Mouse (Mus musculus) lung, adult 18-20 months (tissue): ENCODE measurements around the gene Sfrp4.
A peak's percentile ranks its signal among the peaks of the same experiment; 100 is the strongest.
"Not testable (repeated sequence)": the region's sequence is repeated elsewhere in the genome, so short reads cannot be mapped to it uniquely, and the experiment has no call there.

ENCODE experiments used
- DNase-seq, 2 experiments: peaks; one replicate each; pipeline ENCODE4 v3.0.0; 2022; ENCODE audit warnings: mixed read lengths in 2 of 2

Sfrp4 gene

GRCm38 (mm10) chr13:19622573-19623227 lies at the start of gene Sfrp4:
TSS of gene Sfrp4 (plus strand) at chr13:19623104.
- DNase-seq, result peak; percentile 26 to 43

GRCm38 (mm10) chr13:19574723-19575122 lies 48.2 kb upstream of the Sfrp4 start:
- not testable (repeated sequence) for DNase-seq

DNA sequence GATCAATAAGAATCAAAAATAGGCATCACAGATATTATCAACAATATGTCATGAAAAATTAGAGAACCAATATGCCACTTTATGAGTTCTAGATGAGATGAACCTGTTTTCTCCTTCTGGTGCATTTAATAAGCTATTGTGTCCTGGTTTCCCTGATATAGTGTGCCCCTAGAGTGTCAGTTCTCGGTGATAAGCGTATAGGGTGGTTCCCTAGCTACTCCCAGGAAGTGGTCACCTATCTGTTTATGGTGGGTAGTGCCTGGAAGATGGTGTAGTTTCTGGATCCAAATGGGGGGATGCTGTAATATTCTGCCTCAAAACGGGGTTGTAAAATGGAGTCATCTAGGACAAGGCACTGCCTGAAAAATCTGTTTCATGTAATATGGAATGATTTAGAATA lies 47.0 kb upstream of the Sfrp4 start:
- DNase-seq, result no peak

- DNase-seq, result no peak
These were observed 31.7 kb upstream of the Sfrp4 start for GRCm38 (mm10) chr13:19590996-19591759.

DNA sequence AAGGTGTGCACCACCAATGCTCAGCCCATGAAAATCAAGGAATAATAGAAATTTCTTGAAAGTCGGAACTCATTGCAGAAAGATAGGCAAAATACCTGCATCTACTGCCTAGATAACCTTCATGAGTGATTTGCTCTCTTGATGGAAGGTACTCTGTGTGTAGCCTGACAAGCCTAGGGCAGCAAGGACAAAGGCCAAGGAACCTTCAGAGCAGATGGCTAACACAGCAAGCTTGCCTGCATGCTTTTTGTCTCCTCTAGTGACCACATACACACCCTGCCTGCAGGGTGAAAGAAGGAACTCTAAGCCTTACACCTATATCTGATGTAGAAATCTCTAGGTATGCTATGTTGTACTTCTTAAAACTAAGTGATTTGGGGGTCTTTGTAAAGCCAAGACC lies 27.8 kb upstream of the Sfrp4 start:
- DNase-seq, result no peak

DNA sequence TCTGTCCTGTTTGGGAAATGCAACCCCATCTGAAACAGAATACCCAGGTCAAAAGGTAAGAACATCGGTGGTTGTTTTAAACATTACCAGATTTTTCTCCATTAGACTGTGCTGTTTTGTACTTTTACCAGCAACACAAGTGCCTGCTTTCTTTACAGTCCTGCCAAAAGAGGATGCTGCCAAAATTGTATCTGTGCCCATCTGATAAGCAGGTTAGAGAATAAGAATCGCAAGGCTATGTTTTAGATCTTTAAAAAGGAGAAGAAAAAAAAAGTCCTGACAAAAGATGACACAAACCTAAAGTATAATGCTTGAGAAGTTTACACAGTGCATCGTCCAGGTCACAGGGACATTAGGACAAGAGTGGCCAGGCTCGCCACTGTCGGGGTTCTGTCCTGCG lies 23.7 kb upstream of the Sfrp4 start:
- no peak for DNase-seq

DNA sequence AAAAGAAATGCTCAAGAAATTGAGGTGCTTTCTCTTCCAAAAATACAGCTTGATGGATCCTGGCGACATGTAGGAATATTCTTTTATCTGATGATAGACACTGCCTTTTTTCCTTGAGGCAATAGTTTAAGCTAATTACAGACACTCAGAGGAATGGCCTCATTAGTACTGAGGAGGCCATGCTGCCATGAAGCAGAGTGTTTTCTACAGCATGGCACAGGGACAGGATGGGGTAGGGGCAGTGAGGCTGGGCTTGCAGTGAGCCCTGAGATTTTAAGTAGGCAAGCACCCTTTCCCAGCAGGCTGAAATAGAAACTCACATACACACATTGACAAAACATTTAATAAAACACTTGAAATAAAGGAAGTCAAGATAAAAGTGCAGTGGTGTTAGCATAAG lies 20.4 kb upstream of the Sfrp4 start:
- no peak for DNase-seq

GRCm38 (mm10) chr13:19603719-19604118 lies 19.2 kb upstream of the Sfrp4 start:
- DNase-seq, result peak; percentile 5 to 18

DNA sequence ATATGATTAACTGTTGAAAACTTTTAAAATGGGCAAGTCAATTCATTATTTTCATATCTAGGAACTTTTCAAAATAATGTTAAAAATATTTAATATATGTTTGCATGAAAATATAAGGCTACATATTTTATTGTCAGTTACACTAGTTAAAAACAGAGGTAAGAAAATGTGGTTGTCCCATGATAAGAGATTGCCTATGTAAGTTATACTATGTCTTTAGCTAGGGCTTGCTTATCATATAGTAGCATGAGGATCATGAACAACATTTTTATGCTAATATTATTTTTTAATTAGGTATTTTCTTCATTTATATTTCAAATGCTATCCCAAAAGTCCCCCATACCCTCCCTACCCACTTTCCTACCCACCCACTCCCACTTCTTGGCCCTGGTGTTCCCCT lies 18.0 kb upstream of the Sfrp4 start:
- DNase-seq, result no peak

DNA sequence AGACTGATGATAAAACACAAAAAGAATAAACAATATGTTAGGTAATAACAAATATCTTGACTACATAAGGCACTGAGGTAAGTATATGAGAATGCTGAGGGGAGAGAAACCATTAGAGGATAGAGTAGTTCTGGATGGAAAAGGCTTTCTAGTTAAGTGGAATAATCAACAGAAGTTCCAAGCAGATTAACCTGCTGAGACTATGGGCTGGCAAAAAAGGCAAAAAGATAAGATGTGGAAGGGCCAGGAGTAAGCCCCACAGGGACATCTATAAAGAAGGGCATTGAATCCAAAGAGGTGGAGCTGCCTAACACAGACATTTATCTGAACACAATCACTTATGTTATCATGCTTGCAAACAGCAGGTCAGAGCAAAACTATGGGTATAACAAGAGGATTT lies 14.8 kb upstream of the Sfrp4 start:
- no peak for DNase-seq

GRCm38 (mm10) chr13:19612348-19612747 lies 10.6 kb upstream of the Sfrp4 start:
- DNase-seq, result no peak

DNA sequence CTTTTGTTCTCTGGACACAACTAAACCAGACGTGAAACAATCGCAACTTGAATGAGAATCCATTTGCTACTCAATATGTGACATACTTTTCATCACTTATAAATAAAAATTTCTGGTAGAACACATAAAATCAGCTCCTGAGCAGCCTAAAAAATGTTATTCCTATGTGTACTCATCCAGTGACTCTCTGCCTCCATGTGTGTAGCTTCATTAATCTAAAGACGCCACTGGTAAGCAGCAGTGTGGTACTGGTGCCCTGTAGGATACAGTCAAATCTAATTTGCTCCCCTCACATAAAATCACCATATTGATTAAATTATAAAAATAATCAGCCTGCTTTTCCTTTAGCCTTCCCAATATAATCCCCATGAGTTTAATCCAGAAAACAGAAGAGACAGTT lies 9.9 kb upstream of the Sfrp4 start:
- no peak for DNase-seq

DNA sequence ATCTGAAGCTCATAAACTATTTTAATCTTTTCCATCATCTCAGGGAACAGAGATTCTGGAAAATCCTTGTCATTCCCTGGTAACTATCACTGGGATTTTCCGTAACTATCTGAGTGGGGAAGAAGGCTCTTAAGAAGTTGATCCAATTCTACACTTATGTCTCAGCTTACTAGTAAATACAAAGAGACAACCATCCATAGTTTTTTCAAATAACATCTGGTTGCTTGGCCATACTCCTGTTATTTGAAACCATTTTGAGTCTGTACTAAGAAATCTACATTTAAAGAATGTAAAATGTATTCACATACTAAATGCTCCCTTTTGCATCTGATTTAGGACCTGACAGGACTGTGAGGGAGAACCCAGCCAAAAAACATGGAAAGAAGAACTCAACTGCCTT lies 9.5 kb upstream of the Sfrp4 start:
- DNase-seq, result no peak

DNA sequence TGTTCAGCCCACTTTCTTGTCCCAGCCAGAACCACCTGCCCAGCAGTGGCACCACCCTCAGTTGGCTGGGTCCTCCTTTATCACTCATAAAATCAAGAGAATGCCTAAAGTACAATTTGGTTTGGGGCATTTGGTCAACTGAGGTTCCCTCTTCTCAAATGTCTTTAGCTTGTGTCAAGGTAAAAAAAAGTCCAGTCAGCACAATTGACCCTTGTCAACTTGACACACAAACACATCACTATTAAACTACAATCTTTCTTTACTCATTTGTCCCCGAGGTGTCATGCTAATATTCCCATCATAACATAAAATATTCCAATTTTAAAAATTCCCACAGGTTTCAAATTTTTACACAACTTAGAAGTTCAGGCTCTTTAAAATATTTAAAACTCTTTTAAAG lies 8.6 kb upstream of the Sfrp4 start:
- no peak for DNase-seq

GRCm38 (mm10) chr13:19618081-19618480 lies 4.8 kb upstream of the Sfrp4 start:
- no peak for DNase-seq

DNA sequence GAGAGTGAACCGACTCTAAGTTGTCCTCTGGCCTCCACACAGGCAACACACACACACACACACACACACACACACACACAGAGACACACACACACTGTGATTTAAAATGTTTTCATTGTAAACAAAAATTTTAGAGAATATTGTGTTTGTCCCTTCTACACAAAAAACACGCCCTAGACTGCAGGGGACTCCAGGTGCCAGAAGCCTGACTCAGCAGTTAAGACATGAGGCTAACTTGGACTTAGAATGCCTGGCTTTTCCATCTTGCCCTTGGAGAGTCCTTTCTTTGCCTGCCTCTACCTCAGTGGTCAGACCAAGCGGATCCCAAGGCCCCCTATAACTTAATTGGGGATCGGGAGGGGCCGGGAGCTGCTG lies 4.1 kb upstream of the Sfrp4 start:
- DNase-seq, result no peak

- peak; percentile 36 to 54 for DNase-seq
These were observed 3.5 kb upstream of the Sfrp4 start, which contains the start of gene Epdr1 for GRCm38 (mm10) chr13:19619216-19619927. TSS of gene Epdr1 (minus strand) at chr13:19619927.

DNA sequence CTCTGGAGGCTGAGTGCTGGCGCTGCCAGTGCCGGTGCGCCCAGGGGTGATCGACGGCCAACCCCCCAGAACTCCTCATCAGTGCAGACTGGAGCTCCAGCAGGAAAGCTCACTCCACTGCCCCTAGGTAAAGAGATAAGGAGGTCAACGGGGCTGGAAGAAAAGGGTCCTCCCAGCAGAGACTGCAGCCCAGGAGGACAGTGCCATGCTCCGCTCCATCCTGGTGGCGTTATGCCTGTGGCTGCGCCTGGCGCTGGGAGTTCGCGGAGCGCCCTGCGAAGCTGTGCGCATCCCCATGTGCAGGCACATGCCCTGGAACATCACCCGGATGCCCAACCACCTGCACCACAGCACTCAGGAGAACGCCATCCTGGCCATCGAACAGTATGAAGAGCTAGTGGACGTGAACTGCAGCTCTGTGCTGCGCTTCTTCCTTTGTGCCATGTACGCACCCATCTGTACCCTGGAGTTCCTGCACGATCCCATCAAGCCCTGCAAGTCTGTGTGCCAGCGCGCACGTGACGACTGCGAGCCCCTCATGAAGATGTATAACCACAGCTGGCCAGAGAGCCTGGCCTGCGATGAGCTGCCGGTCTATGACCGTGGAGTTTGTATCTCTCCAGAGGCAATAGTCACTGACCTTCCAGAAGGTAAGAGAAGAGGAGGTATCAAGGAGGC lies 463 bp downstream of the Sfrp4 start:
- no peak for DNase-seq

DNA sequence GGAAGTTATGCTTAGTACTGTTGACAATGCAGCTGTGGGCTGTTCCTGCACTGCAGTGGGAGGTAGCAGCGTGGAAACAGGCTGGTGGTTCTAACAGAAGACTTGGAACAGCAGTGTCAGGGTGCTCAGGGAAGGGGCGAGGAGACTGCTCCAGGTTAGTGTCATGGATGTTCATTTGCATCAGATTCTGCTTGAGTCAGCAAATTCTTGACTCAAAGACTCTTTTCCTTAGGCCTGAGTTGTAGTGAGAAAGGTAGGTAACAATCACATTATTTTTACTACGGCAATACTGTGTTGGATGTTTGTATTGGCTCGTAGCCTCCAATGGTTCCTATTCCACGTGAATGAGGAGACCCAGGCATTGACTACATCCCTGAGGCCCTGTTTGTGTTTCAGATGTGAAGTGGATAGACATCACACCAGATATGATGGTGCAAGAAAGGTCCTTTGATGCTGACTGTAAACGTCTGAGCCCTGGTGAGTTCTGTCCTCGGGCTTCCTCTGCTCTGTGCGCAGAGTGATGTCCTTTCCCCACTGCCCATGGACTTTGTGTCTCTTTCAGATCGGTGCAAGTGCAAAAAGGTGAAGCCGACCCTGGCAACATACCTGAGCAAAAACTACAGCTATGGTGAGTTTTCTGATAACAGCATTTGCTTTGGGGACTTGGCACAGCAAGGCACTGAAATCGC lies 1.9 kb downstream of the Sfrp4 start:
- no peak for DNase-seq

DNA sequence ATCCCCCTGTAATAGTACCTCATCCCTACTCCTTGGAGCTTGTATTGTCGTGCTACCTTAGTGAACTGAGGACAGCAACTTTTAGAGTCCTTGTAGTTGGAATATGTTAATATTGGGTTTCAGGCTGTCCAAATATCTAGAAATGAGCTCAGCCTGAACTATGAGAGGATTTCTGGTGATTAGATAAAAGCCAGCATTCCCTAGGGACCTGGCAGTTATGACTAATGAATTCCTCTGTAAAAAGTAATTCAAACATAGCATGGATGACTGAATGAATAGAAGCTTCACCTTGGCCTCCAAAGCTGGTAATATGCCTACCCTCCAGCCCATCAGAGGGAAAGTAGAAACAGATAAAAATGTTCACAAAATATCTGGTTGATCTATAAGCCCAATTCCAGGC lies 3.6 kb downstream of the Sfrp4 start:
- no peak for DNase-seq

GRCm38 (mm10) chr13:19630768-19631709 lies 8.1 kb downstream of the Sfrp4 start:
- no peak for DNase-seq

DNA sequence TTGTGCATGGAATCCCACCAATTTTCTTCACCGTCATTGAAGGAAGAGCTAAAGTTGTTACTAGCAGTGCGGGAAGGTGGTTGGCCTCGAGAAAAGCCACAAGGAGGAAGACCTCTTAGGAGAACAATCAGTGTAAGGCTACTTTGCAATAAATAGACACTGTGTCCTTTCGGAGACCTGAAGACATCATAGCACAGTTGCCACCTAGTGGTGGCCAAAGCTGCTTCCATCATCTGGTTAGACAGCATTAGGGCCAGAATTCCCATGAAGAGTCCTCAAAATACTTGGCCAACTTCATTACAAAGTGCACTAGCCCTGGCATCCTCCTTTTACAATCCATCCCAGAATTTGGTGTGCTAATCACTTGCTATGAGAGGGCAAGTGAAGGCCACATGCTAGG lies 13.2 kb downstream of the Sfrp4 start:
- DNase-seq, result no peak
